Mouse (Mus musculus) ES-E14 (cell line): Measurements from ENCODE around the gene Fbxo46.

ENCODE experiments used
- CHD2 ChIP-seq: IDR thresholded peaks from 2 replicates; pipeline ENCODE4 v1.6.1; 2014; ENCODE audit warnings: mild to moderate bottlenecking, low read depth, low read length, inconsistent platforms
- HCFC1 ChIP-seq: IDR thresholded peaks from 2 replicates; pipeline ENCODE4 v1.6.1; 2012; ENCODE audit warnings: low read length, inconsistent platforms, borderline replicate concordance; ENCODE audit not compliant: insufficient read depth
- ZNF384 ChIP-seq: IDR thresholded peaks from 2 replicates; pipeline ENCODE4 v1.6.1; 2012; ENCODE audit warnings: low read depth, low read length, inconsistent platforms

- TF ChIP-seq HCFC1 = no peak
- no peak for TF ChIP-seq CHD2
- TF ChIP-seq ZNF384 = no peak
Measured at GRCm38 (mm10) chr7:19086042-19086441, 33.6 kb upstream of the Fbxo46 start.
